Mouse (Mus musculus) intestine, postnatal 0 days (tissue): ENCODE results near the gene Tac2. TPM values are rescaled to one million over a fixed set of nuclear protein-coding genes. Genes with fewer than 3 reads are reported as not detected.
A peak's percentile ranks its signal among the peaks of the same experiment; 100 is the strongest.

Experiments used
- ATAC-seq: fragments of 200-750 bp; cut with Nextera tagmentation; 2 replicates; pipeline ENCODE4 v1.8.0; 2017; ENCODE audit warnings: mild to moderate bottlenecking, moderate TSS enrichment, moderate library complexity
- H3K27ac ChIP-seq: fragments of 300-500 bp; sonication (generic); 2 replicates; pipeline ENCODE4 v1.5.1; 2014; ENCODE audit warnings: mild to moderate bottlenecking, low read depth, low read length, moderate library complexity
- H3K27me3 ChIP-seq: fragments of 300-500 bp; sonication (generic); replicated peaks from 2 replicates; pipeline ENCODE4 v1.6.1; 2014; ENCODE audit warnings: low read length, mixed read lengths; ENCODE audit not compliant: control insufficient read depth, insufficient read depth
- H3K36me3 ChIP-seq: fragments of 300-500 bp; sonication (generic); 2 replicates; pipeline ENCODE4 v1.6.1; 2014; ENCODE audit warnings: mild to moderate bottlenecking, moderate library complexity; ENCODE audit not compliant: control insufficient read depth, insufficient read depth
- H3K4me1 ChIP-seq: fragments of 300-500 bp; sonication (generic); replicated peaks from 2 replicates; pipeline ENCODE4 v1.6.1; 2014; ENCODE audit warnings: antibody characterized with exemption, low read length, mixed read lengths; ENCODE audit not compliant: control insufficient read depth, insufficient read depth
- H3K4me2 ChIP-seq: fragments of 300-500 bp; sonication (generic); replicated peaks from 2 replicates; pipeline ENCODE4 v1.6.1; 2014; ENCODE audit warnings: low read depth, mild to moderate bottlenecking, moderate library complexity
- H3K4me3 ChIP-seq: fragments of 300-500 bp; sonication (generic); 2 replicates; pipeline ENCODE4 v1.5.1; 2014; ENCODE audit warnings: low read depth, low read length
- H3K9ac ChIP-seq: fragments of 300-500 bp; sonication (generic); 2 replicates; pipeline ENCODE4 v1.6.1; 2014; ENCODE audit warnings: mild to moderate bottlenecking, low read depth, low read length
- H3K9me3 ChIP-seq: fragments of 300-500 bp; sonication (generic); 2 replicates; pipeline ENCODE4 v1.6.1; 2016; ENCODE audit warnings: mixed run types; ENCODE audit not compliant: control insufficient read depth
- CTCF ChIP-seq: sonication (generic); IDR thresholded peaks from 2 replicates; pipeline ENCODE4 v1.5.1; 2016; ENCODE audit warnings: low read depth, mild to moderate bottlenecking, control low read depth, antibody characterized with exemption, moderate library complexity
- WGBS: fragments of 180-500 bp; shearing (Covaris S2); extraction: QIAGEN DNeasy Blood & Tissue Kit; methylation state at CpG from one replicate; pipeline ENCODE4 v1.1.7; 2014; 5-methylcytosine and 5-hydroxymethylcytosine counted together
- polyA plus RNA-seq: library from polyadenylated mRNA; unstranded; fragments of >200 nt; fragmentation: Nextera tagmentation; extraction: Ambion mirVana; gene quantifications from 2 replicates; pipeline ENCODE4 v1.2.1, GENCODE M21; 2015

Tac2 gene
- polyA plus RNA-seq, 1 experiment from 2014 or later, result not detected

DNA sequence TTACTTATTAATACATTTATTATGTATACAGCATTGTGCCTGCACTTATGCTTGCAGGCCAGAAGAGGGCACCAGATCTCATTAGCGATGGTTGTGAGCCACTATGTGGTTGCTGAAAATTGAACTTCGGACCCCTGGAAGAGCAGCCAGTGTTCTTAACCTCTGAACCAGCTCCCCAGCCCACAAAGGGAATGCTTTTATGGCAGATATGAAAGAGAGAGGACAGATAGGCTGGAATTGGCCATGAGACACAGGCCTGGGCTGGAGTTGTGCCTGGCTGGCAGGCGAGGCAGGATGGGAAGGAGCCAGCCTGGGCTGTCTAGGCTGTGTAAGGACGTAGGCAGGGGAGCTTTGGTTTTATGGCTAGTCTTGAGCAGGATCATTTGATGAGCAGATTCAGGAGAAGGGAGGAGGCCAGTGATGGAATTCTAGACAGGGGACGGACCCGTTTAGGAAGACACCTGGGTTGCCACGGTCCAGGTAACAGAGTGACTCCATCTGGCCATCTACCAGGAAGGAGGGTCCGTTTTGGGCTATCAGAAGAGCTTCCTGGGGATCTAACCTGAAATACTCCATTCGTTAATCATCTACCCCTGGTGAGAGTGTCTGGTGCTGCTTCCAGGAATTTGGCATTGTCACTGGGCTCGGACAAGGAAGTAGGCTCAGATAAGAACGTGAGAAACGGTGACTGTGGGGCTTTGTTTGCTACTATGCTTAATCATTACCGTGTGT is 14.0 kb downstream of the Tac2 start:
- Histone ChIP-seq H3K27me3 (no peaks in the 10 kb centered on the region), H3K36me3 (peaks cover 23% of the 10 kb centered on the region), H3K9me3 (no peaks in the 10 kb centered on the region), H3K4me2 (peak overlapping the region; percentile 80), H3K4me1 (0 out of 2 replicates have a peak, but pooled peaks cover 3% of the 10 kb centered on the region), H3K27ac (peak overlapping the region; percentile 92), H3K4me3 (peak overlapping the region; percentile 94; the same call in 1 of the 2 replicates), H3K9ac (no peak overlapping the region)
- ATAC-seq, result peak; percentile 83
- TF ChIP-seq CTCF, result peak; percentile 87
- 19% methylated on average over 13 of the region's 13 CpGs for WGBS

DNA sequence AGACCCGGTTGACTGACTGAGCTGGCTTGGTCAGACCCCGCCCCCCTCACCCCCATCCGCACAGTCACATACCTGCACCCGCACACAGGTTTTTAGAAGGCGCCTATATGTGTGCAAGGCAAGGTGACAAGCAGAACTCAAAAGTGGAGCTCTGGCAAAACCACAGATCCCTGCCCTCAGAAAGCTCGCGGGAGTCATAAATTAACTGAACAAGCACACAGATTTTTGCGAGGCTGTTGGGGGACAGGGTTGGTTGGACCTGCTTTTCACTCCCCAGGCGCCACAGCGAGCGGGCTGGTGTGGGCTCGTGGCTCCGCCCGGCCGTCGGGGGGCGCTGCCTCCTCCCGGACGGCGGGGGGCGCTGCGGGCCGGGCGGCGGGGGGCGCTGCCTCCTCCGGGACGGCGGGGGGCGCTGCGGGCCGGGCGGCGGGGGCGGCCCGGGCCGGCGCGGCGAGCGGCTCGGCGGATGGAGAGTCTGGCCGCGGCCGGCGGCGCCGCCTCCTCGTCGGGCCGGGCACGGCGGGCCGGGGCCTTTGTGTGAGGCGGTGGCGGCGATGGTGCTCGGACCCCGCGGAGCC is 14.9 kb downstream of the Tac2 start, which contains the start of gene Zbtb39:
Gene Zbtb39 (plus strand): TSS at position 456 of the 578 bp plus-strand sequence.
- ATAC-seq, result peak; percentile 57
- H3K36me3 ChIP-seq, result peaks cover 32% of the 10 kb centered on the region
- under 1% methylated on average over 51 of the region's 61 CpGs for WGBS
- H3K4me2 ChIP-seq, result peak within 1 kb of the TSS; percentile 80
- H3K27me3 ChIP-seq, result no peaks in the 10 kb centered on the region
- 0 out of 2 replicates have a peak, but pooled peaks cover 3% of the 10 kb centered on the region for H3K4me1 ChIP-seq
- peak within 1 kb of the TSS; percentile 92 for H3K27ac ChIP-seq
- no peaks in the 10 kb centered on the region for H3K9me3 ChIP-seq
- peak within 1 kb of the TSS; percentile 98 for H3K9ac ChIP-seq
- peak within 1 kb of the TSS; percentile 94 for H3K4me3 ChIP-seq
- peak; percentile 72 for TF ChIP-seq CTCF

DNA sequence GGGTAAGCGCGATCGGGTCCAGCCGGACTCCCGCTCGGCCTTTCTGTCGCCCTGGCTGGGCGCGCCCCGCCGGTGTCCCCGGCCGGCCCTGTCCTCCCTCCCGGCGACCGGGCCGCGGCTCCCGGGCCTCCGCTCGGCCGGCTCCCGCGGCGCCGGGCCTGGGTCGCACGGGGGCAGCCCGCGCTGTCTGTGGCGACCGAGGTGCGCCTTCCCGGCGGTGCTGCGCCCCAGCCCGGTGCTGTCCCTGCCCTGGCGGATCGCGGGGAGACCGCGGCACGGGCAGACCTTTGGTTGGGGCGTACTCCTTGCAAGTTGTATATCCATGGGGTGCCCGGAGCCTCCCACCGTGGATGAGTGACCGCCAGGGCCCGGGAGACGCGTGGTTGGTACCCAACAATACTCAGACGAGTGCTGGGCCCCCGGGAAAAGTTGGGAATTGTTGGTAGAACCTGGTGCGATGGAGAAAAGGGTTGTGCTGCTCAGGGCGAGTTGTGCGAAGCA is 15.4 kb downstream of the Tac2 start:
- H3K27ac ChIP-seq, result peak overlapping the region; percentile 92

DNA sequence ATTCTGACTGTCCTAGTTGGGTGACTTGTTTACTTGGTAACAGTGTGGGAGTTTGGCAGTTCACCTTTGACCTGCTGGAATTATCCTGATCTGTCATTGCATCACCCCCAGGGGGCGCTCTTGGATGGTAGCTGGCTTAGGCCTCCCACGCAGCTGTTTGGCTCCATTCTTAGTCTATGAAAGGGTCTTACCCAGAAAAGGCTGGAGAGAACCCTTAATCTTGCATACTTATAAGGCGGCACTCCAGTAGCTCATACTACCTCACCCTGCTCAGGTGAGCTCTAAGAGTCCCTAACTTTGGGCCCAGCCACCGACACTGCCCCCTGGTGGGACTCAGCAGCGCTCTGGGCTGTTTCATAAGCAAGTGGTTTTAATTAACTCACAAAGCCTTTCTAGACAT is 20.4 kb downstream of the Tac2 start:
- no peak for ATAC-seq
- H3K9ac ChIP-seq, result no peak overlapping the region
- 0 out of 2 replicates have a peak, but pooled peaks cover 8% of the 10 kb centered on the region for H3K4me1 ChIP-seq
- H3K27me3 ChIP-seq, result no peaks in the 10 kb centered on the region
- H3K36me3 ChIP-seq, result peaks cover 58% of the 10 kb centered on the region
- WGBS, result 62% methylated on average over 5 of the region's 5 CpGs
- no peak overlapping the region for H3K4me3 ChIP-seq
- peak overlapping the region; percentile 0; the same call in 1 of the 2 replicates for H3K27ac ChIP-seq
- TF ChIP-seq CTCF, result peak; percentile 80
- no peaks in the 10 kb centered on the region for H3K9me3 ChIP-seq
- H3K4me2 ChIP-seq, result no peak overlapping the region

More for the DNA sequence above, 15.4 kb downstream of the Tac2 start:
- peak overlapping the region; percentile 98 for H3K9ac ChIP-seq
- peak; percentile 5; the same call in 1 of the 2 replicates for TF ChIP-seq CTCF
- peak; percentile 24 for ATAC-seq
- WGBS, result under 1% methylated on average over 51 of the region's 55 CpGs
- 0 out of 2 replicates have a peak, but pooled peaks cover 3% of the 10 kb centered on the region for H3K4me1 ChIP-seq
- H3K9me3 ChIP-seq, result no peaks in the 10 kb centered on the region
- H3K27me3 ChIP-seq, result no peaks in the 10 kb centered on the region
- H3K36me3 ChIP-seq, result peaks cover 37% of the 10 kb centered on the region
- H3K4me3 ChIP-seq, result peak overlapping the region; percentile 94
- H3K4me2 ChIP-seq, result peak overlapping the region; percentile 80

DNA sequence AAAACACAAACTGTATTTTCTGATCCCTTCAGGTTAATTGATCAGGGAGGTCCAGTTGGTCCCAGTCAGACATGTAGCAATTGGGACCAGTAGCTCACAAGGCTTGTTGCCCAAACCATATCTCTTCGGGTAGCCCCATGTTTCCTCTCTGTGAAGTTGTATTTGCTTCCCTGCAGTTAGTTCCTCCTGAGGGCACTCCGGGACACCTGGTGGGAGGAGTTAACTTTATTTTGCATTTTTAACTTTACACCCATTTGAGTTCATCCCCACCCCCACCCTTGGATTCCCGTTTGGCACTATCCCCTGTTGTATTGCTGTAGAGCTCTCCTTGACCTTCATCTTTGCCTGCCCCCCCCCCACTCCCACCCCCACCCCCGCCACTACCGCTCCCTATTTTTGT is 21.6 kb downstream of the Tac2 start:
- H3K27ac ChIP-seq, result no peak overlapping the region
- no peak overlapping the region for H3K9ac ChIP-seq
- H3K36me3 ChIP-seq, result peaks cover 58% of the 10 kb centered on the region
- no peaks in the 10 kb centered on the region for H3K9me3 ChIP-seq
- no peak for ATAC-seq
- no peak for TF ChIP-seq CTCF
- H3K4me3 ChIP-seq, result no peak overlapping the region
- WGBS, result 75% methylated on average over 5 of the region's 5 CpGs
- 0 out of 2 replicates have a peak, but pooled peaks cover 8% of the 10 kb centered on the region for H3K4me1 ChIP-seq
- H3K4me2 ChIP-seq, result no peak overlapping the region
- H3K27me3 ChIP-seq, result no peaks in the 10 kb centered on the region

DNA sequence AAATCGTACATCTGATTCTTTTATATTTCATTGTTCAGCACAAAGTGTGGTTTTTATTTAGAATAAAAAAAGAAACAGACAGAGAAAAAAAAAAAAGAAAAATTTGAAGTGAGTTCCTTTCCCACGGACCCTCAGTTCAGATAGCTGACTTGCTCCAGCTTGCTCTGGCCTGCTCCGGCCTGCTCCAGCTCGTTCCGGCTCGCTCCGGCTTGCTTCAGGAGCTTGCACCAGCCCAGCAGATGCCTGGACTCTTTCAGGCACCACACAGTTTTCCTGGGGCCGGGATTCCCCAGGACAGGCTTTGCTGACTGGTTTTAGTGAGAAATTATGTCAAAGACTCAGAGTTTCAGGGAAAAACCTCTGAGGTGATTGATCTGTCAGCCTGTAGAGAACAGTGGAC is 23.0 kb downstream of the Tac2 start:
- no peak overlapping the region for H3K9ac ChIP-seq
- H3K27ac ChIP-seq, result no peak overlapping the region
- no peaks in the 10 kb centered on the region for H3K27me3 ChIP-seq
- H3K4me2 ChIP-seq, result no peak overlapping the region
- 0 out of 2 replicates have a peak, but pooled peaks cover 8% of the 10 kb centered on the region for H3K4me1 ChIP-seq
- TF ChIP-seq CTCF, result no peak
- H3K9me3 ChIP-seq, result no peaks in the 10 kb centered on the region
- H3K36me3 ChIP-seq, result peaks cover 46% of the 10 kb centered on the region
- no peak for ATAC-seq
- WGBS, result 91% methylated on average over 8 of the region's 8 CpGs
- H3K4me3 ChIP-seq, result no peak overlapping the region
